Mouse (Mus musculus) liver, embryonic 13.5 days (tissue): ENCODE results near the gene Cyp2d22. TPM values are rescaled to one million over a fixed set of nuclear protein-coding genes. Genes with fewer than 3 reads are reported as not detected.
A peak's percentile ranks its signal among the peaks of the same experiment; 100 is the strongest.

ENCODE experiments used
- ATAC-seq: fragments of 200-750 bp; cut with Nextera tagmentation; 2 replicates; pipeline ENCODE4 v1.8.0; 2017; ENCODE audit warnings: low read depth, mild to moderate bottlenecking, moderate number of reproducible peaks, moderate library complexity
- DNase-seq: peaks from one replicate; pipeline ENCODE4 v3.0.0; 2022
- H3K27ac ChIP-seq: fragments of 300-500 bp; sonication (generic); 2 replicates; pipeline ENCODE4 v1.5.1; 2015; ENCODE audit warnings: moderate library complexity, mild to moderate bottlenecking, inconsistent platforms
- H3K27me3 ChIP-seq: fragments of 300-500 bp; sonication (generic); 2 replicates; pipeline ENCODE4 v1.6.1; 2015; ENCODE audit warnings: mild to moderate bottlenecking, inconsistent platforms
- H3K36me3 ChIP-seq: fragments of 300-500 bp; sonication (generic); 2 replicates; pipeline ENCODE4 v1.6.1; 2015; ENCODE audit warnings: mild to moderate bottlenecking, inconsistent platforms
- H3K4me1 ChIP-seq: fragments of 300-500 bp; sonication (generic); replicated peaks from 2 replicates; pipeline ENCODE4 v1.6.1; 2015; ENCODE audit warnings: inconsistent platforms
- H3K4me2 ChIP-seq: fragments of 300-500 bp; sonication (generic); 2 replicates; pipeline ENCODE4 v1.6.1; 2015; ENCODE audit warnings: inconsistent platforms, mild to moderate bottlenecking, moderate library complexity
- H3K4me3 ChIP-seq: fragments of 300-500 bp; sonication (generic); replicated peaks from 2 replicates; pipeline ENCODE4 v1.5.1; 2015; ENCODE audit warnings: mild to moderate bottlenecking, inconsistent platforms
- H3K9ac ChIP-seq: fragments of 300-500 bp; sonication (generic); 2 replicates; pipeline ENCODE4 v1.6.1; 2015; ENCODE audit warnings: mild to moderate bottlenecking, inconsistent platforms
- H3K9me3 ChIP-seq: fragments of 300-500 bp; sonication (generic); replicated peaks from 2 replicates; pipeline ENCODE4 v1.6.1; 2016; ENCODE audit warnings: inconsistent platforms
- WGBS: fragments of 180-500 bp; shearing (Covaris S2); methylation state at CpG from one replicate; pipeline ENCODE4 v1.1.7; 2015; ENCODE audit not compliant: insufficient replicate concordance; 5-methylcytosine and 5-hydroxymethylcytosine counted together
- polyA plus RNA-seq: library from polyadenylated mRNA; unstranded; fragments of >200 nt; fragmentation: Nextera tagmentation; extraction: Ambion mirVana; gene quantifications from 2 replicates; pipeline ENCODE4 v1.2.1, GENCODE M21; 2015

Gene Cyp2d22
- polyA plus RNA-seq, 1 experiment from 2014 or later: 9.3 TPM

- no peaks in the 10 kb centered on the region for H3K9me3 ChIP-seq
- peak within 1 kb of the TSS; percentile 94 for H3K27ac ChIP-seq
- peaks cover 62% of the 10 kb centered on the region for H3K4me1 ChIP-seq
Observed at GRCm38 (mm10) chr15:82354126-82354945, 25.7 kb downstream of the Cyp2d22 start, which contains the start of gene Ndufa6. Gene Ndufa6, minus strand, starts transcription at chr15:82354322.

GRCm38 (mm10) chr15:82353745-82354113 lies 26.3 kb downstream of the Cyp2d22 start:
- Histone ChIP-seq H3K9me3 (no peaks in the 10 kb centered on the region), H3K4me1 (peaks cover 63% of the 10 kb centered on the region), H3K4me2 (peak overlapping the region; percentile 90), H3K27me3 (no peaks in the 10 kb centered on the region), H3K36me3 (peaks cover 27% of the 10 kb centered on the region), H3K27ac (peak overlapping the region; percentile 94), H3K4me3 (peak overlapping the region; percentile 97), H3K9ac (peak overlapping the region; percentile 99)
- peak; percentile 16 for ATAC-seq
- 0% methylated on average over 23 of the region's 23 CpGs for WGBS
- no peak for DNase-seq

More at GRCm38 (mm10) chr15:82354126-82354945, 25.7 kb downstream of the Cyp2d22 start, which contains the start of gene Ndufa6:
- 2% methylated on average over 57 of the region's 57 CpGs for WGBS
- peak within 1 kb of the TSS; percentile 99 for H3K9ac ChIP-seq
- H3K27me3 ChIP-seq: no peaks in the 10 kb centered on the region
- ATAC-seq: peak; percentile 99
- DNase-seq: peak; percentile 98
- peaks cover 21% of the 10 kb centered on the region for H3K36me3 ChIP-seq
- H3K4me3 ChIP-seq: peak within 1 kb of the TSS; percentile 97
- H3K4me2 ChIP-seq: peak within 1 kb of the TSS; percentile 90

- H3K4me2 ChIP-seq: peak overlapping the region; percentile 90
- ATAC-seq (no peak), DNase-seq (no peak)
- no peaks in the 10 kb centered on the region for H3K27me3 ChIP-seq
- peak overlapping the region; percentile 97 for H3K4me3 ChIP-seq
- peaks cover 63% of the 10 kb centered on the region for H3K4me1 ChIP-seq
- peak overlapping the region; percentile 99 for H3K9ac ChIP-seq
- peak overlapping the region; percentile 94 for H3K27ac ChIP-seq
- peaks cover 32% of the 10 kb centered on the region for H3K36me3 ChIP-seq
- 16% methylated on average over 14 of the region's 14 CpGs for WGBS
- no peaks in the 10 kb centered on the region for H3K9me3 ChIP-seq
Observed at GRCm38 (mm10) chr15:82353078-82353744, 26.8 kb downstream of the Cyp2d22 start.

GRCm38 (mm10) chr15:82351480-82351879 lies 28.6 kb downstream of the Cyp2d22 start:
- peak overlapping the region; percentile 90 for H3K4me2 ChIP-seq
- no peaks in the 10 kb centered on the region for H3K27me3 ChIP-seq
- ATAC-seq (peak; percentile 23), DNase-seq (peak; percentile 54)
- H3K4me3 ChIP-seq: peak overlapping the region; percentile 97
- peaks cover 80% of the 10 kb centered on the region for H3K4me1 ChIP-seq
- H3K36me3 ChIP-seq: peaks cover 45% of the 10 kb centered on the region
- H3K9me3 ChIP-seq: no peaks in the 10 kb centered on the region
- WGBS: 38% methylated on average over 3 of the region's 3 CpGs
- H3K9ac ChIP-seq: peak overlapping the region; percentile 99
- H3K27ac ChIP-seq: peak overlapping the region; percentile 94

GRCm38 (mm10) chr15:82350349-82350748 lies 29.7 kb downstream of the Cyp2d22 start:
- H3K9me3 ChIP-seq: no peaks in the 10 kb centered on the region
- peaks cover 46% of the 10 kb centered on the region for H3K36me3 ChIP-seq
- DNase-seq: no peak
- peak overlapping the region; percentile 94 for H3K27ac ChIP-seq
- H3K4me1 ChIP-seq: peaks cover 80% of the 10 kb centered on the region
- H3K27me3 ChIP-seq: no peaks in the 10 kb centered on the region
- 84% methylated on average over 4 of the region's 4 CpGs for WGBS
- no peak overlapping the region for H3K4me2 ChIP-seq
- ATAC-seq: no peak
- H3K4me3 ChIP-seq: no peak overlapping the region
- H3K9ac ChIP-seq: 0 out of 2 replicates have a peak overlapping the region, but pooled peaks have one; percentile 26

GRCm38 (mm10) chr15:82348999-82349341 lies 31.1 kb downstream of the Cyp2d22 start:
- peak overlapping the region; percentile 89; the same call in 1 of the 2 replicates for H3K4me2 ChIP-seq
- DNase-seq (no peak), ATAC-seq (no peak)
- H3K36me3 ChIP-seq: peaks cover 60% of the 10 kb centered on the region
- H3K4me3 ChIP-seq: no peak overlapping the region
- 86% methylated on average over 2 of the region's 2 CpGs for WGBS
- no peaks in the 10 kb centered on the region for H3K9me3 ChIP-seq
- peak overlapping the region; percentile 94 for H3K27ac ChIP-seq
- H3K27me3 ChIP-seq: no peaks in the 10 kb centered on the region
- peak overlapping the region; percentile 31; the same call in 1 of the 2 replicates for H3K9ac ChIP-seq
- peaks cover 87% of the 10 kb centered on the region for H3K4me1 ChIP-seq

GRCm38 (mm10) chr15:82348258-82348998 lies 31.6 kb downstream of the Cyp2d22 start:
- H3K4me1 ChIP-seq: peaks cover 92% of the 10 kb centered on the region
- ATAC-seq: no peak
- H3K9me3 ChIP-seq: no peaks in the 10 kb centered on the region
- no peak for DNase-seq
- no peaks in the 10 kb centered on the region for H3K27me3 ChIP-seq
- H3K9ac ChIP-seq: peak overlapping the region; percentile 85
- WGBS: 65% methylated on average over 8 of the region's 8 CpGs
- H3K27ac ChIP-seq: peak overlapping the region; percentile 94
- H3K4me2 ChIP-seq: peak overlapping the region; percentile 89
- peaks cover 65% of the 10 kb centered on the region for H3K36me3 ChIP-seq
- H3K4me3 ChIP-seq: peak overlapping the region; percentile 77; the same call in 1 of the 2 replicates

GRCm38 (mm10) chr15:82347852-82348251 lies 32.2 kb downstream of the Cyp2d22 start:
- H3K9ac ChIP-seq: peak overlapping the region; percentile 85
- peak overlapping the region; percentile 77 for H3K4me3 ChIP-seq
- H3K27me3 ChIP-seq: no peaks in the 10 kb centered on the region
- peak overlapping the region; percentile 94 for H3K27ac ChIP-seq
- peaks cover 92% of the 10 kb centered on the region for H3K4me1 ChIP-seq
- no peaks in the 10 kb centered on the region for H3K9me3 ChIP-seq
- ATAC-seq (no peak), DNase-seq (no peak)
- H3K4me2 ChIP-seq: peak overlapping the region; percentile 89
- H3K36me3 ChIP-seq: peaks cover 70% of the 10 kb centered on the region
- WGBS: 86% methylated on average over 12 of the region's 12 CpGs

GRCm38 (mm10) chr15:82347303-82347676 lies 32.8 kb downstream of the Cyp2d22 start:
- peaks cover 92% of the 10 kb centered on the region for H3K4me1 ChIP-seq
- no peak for ATAC-seq
- peaks cover 70% of the 10 kb centered on the region for H3K36me3 ChIP-seq

GRCm38 (mm10) chr15:82346580-82347302 lies 33.3 kb downstream of the Cyp2d22 start:
- Histone ChIP-seq H3K36me3 (peaks cover 68% of the 10 kb centered on the region), H3K9me3 (no peaks in the 10 kb centered on the region), H3K4me3 (peak overlapping the region; percentile 77), H3K4me1 (peaks cover 92% of the 10 kb centered on the region), H3K9ac (peak overlapping the region; percentile 85), H3K27ac (peak overlapping the region; percentile 94), H3K4me2 (peak overlapping the region; percentile 89), H3K27me3 (no peaks in the 10 kb centered on the region)
- no peak for ATAC-seq
- 31% methylated on average over 14 of the region's 14 CpGs for WGBS
- DNase-seq: no peak

More at GRCm38 (mm10) chr15:82347303-82347676, 32.8 kb downstream of the Cyp2d22 start:
- DNase-seq: no peak
- H3K27me3 ChIP-seq: no peaks in the 10 kb centered on the region
- 62% methylated on average over 4 of the region's 4 CpGs for whole genome bisulfite sequencing
- H3K27ac ChIP-seq: peak overlapping the region; percentile 94
- peak overlapping the region; percentile 77 for H3K4me3 ChIP-seq
- peak overlapping the region; percentile 89 for H3K4me2 ChIP-seq
- H3K9me3 ChIP-seq: no peaks in the 10 kb centered on the region
- peak overlapping the region; percentile 85 for H3K9ac ChIP-seq
